Mouse (Mus musculus) lung, adult 2 months (tissue): ENCODE data around the gene Golga3.

Experiments used
- CTCF ChIP-seq: fragments of 200-500 bp; IDR thresholded peaks from 2 replicates; pipeline ENCODE4 v1.5.1; 2011; ENCODE audit warnings: mild to moderate bottlenecking, low read length, control low read depth; ENCODE audit not compliant: insufficient read depth
- POLR2A ChIP-seq: fragments of 200-500 bp; IDR thresholded peaks from 2 replicates; pipeline ENCODE4 v1.6.1; 2011; ENCODE audit warnings: low read depth, mild to moderate bottlenecking, control low read depth, low read length, borderline replicate concordance; ENCODE audit errors: extremely low read depth

DNA sequence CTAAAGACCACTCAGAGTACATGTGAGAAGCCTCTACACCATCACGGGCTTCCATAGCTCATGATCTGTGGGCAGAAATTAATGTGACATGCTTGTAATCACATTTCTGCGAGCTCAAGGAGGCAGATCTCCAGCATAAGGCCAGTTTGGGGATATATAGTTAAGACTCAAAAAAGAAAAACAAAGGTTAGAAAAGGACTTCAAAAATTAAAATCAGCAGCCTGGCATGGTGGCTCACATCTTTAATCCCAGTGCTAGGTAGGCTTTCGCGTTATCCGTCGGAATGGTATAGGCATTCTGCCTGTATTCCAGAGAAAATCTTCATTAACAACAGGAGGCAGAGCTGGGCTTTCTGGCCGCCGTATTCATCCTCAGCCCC is 53.9 kb downstream of the Golga3 start:
- TF ChIP-seq CTCF, result no peak
- no peak for TF ChIP-seq POLR2A
